Mouse (Mus musculus) urinary bladder, postnatal 25 days (tissue): ENCODE data around the gene Trem3.

Experiments
- DNase-seq: peaks from one replicate; pipeline ENCODE4 v3.0.0; 2022; ENCODE audit warnings: low spot score

Trem3 gene

GRCm38 (mm10) chr17:48247221-48247928, at the start of gene Trem3:
TSS of gene Trem3 (plus strand) at chr17:48247777.
- DNase-seq, result no peak

GRCm38 (mm10) chr17:48203086-48203485, 44.5 kb upstream of the Trem3 start:
- no peak for DNase-seq

- no peak for DNase-seq
These were observed 35.0 kb upstream of the Trem3 start for GRCm38 (mm10) chr17:48212596-48212995.

GRCm38 (mm10) chr17:48213511-48213910, 34.1 kb upstream of the Trem3 start:
- no peak for DNase-seq

- no peak for DNase-seq
These were observed 32.1 kb upstream of the Trem3 start for GRCm38 (mm10) chr17:48215429-48215828.

GRCm38 (mm10) chr17:48230680-48231079, 16.9 kb upstream of the Trem3 start:
- no peak for DNase-seq

GRCm38 (mm10) chr17:48232518-48232917, 15.1 kb upstream of the Trem3 start, which contains the start of gene Trem1:
TSS of gene Trem1 (plus strand) at chr17:48232768.
- no peak for DNase-seq

- DNase-seq, result no peak
These were observed 13.8 kb upstream of the Trem3 start for GRCm38 (mm10) chr17:48233789-48234188.

- DNase-seq, result no peak
These were observed 13.0 kb upstream of the Trem3 start for GRCm38 (mm10) chr17:48234550-48234949.

GRCm38 (mm10) chr17:48235773-48236370, 11.7 kb upstream of the Trem3 start:
- DNase-seq, result no peak

- DNase-seq, result no peak
These were observed 10.0 kb upstream of the Trem3 start for GRCm38 (mm10) chr17:48237621-48238020.

GRCm38 (mm10) chr17:48249039-48249438, 1.5 kb downstream of the Trem3 start:
- DNase-seq, result no peak

GRCm38 (mm10) chr17:48249501-48249900, 1.9 kb downstream of the Trem3 start:
- no peak for DNase-seq

GRCm38 (mm10) chr17:48250631-48251030, 3.1 kb downstream of the Trem3 start:
- no peak for DNase-seq

GRCm38 (mm10) chr17:48256575-48256974, 9.0 kb downstream of the Trem3 start:
- DNase-seq, result no peak

GRCm38 (mm10) chr17:48261868-48262267, 14.3 kb downstream of the Trem3 start:
- no peak for DNase-seq

- DNase-seq, result no peak
These were observed 16.3 kb downstream of the Trem3 start, which contains the start of gene Treml4 for GRCm38 (mm10) chr17:48263741-48264362. TSS of gene Treml4 (plus strand) at chr17:48264295.

- DNase-seq, result no peak
These were observed 17.1 kb downstream of the Trem3 start for GRCm38 (mm10) chr17:48264662-48265061.

GRCm38 (mm10) chr17:48266138-48266537, 18.6 kb downstream of the Trem3 start:
- DNase-seq, result no peak

- DNase-seq, result no peak
These were observed 19.2 kb downstream of the Trem3 start for GRCm38 (mm10) chr17:48266610-48267304.

GRCm38 (mm10) chr17:48267591-48267990, 20.0 kb downstream of the Trem3 start:
- DNase-seq, result no peak

- no peak for DNase-seq
These were observed 20.7 kb downstream of the Trem3 start for GRCm38 (mm10) chr17:48268276-48268675.

- DNase-seq, result no peak
These were observed 22.3 kb downstream of the Trem3 start for GRCm38 (mm10) chr17:48269833-48270232.
